19 mouse cellular contexts compared by ENCODE assay signal in the genomic region with DNA sequence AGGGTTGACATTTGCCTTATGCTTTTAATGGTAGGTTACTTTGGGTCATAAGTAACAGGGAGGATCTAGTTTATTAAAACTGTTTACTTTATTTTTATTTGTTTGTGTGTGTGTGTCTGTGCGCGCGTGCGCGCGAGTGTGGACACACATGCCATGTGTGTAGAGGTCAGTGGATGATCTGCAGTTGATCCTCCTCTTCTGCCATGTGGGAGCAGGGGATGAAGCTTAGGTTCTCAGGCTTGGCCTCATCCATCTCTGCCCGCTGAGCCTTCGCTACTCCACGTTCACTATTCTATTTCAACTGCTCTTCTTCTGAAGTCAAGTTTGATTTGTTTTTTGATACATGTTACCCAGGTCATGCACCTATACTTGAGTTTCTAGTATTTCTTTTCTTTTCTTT.
DNase-seq lines count a peak whose midpoint lies in the region; ATAC-seq lines count a peak whose summit lies in the region.
"Had no signal": no experiment of that assay in that cellular context is flagged by ENCODE, and none has a peak within 500 bp of the region (broad histone marks: within the 10 kb centered on the region; RNA-seq: fewer than 3 reads in every experiment).

No protein-coding gene starts in this region.

- peaks cover 12% of the 10 kb centered on the region; the same call in 1 of the 2 replicates for H3K4me1 ChIP-seq in kidney, embryonic 16.5 days (ENCODE audit: insufficient read depth, low read length)

- 75% methylated on average over 9 of the region's 9 CpGs for WGBS in kidney, embryonic 16.5 days

- DNase-seq in heart, adult 11 months: peak; percentile 77
- no peak for DNase-seq in heart, postnatal 36 days
- DNase-seq in kidney, adult 9 months: no peak
- DNase-seq: adrenal gland, adult 2 months; adrenal gland, postnatal 10 days; adrenal gland, postnatal 25 days; cerebellum, adult 11 months; cerebellum, adult 18-20 months; cerebellum, adult 8-10 months; cerebellum, adult 9-11 months; cerebellum, postnatal 14 days; cerebellum, postnatal 36 days; embryo, embryonic 11 days had no signal

- 0 out of 2 replicates have a peak, but pooled peaks have one; percentile 53 for ATAC-seq in kidney, embryonic 16.5 days (ENCODE audit: low FRiP score, low TSS enrichment)
- ATAC-seq: forebrain, embryonic 14.5 days; forebrain, embryonic 16.5 days had no signal

- H3K27me3 ChIP-seq in kidney, embryonic 16.5 days (ENCODE audit: insufficient read depth, low read length): no peaks in the 10 kb centered on the region
- H3K27me3 ChIP-seq: embryonic facial prominence, embryonic 13.5 days; embryonic facial prominence, embryonic 15.5 days had no signal

- no peaks in the 10 kb centered on the region for H3K9me3 ChIP-seq in kidney, embryonic 16.5 days (ENCODE audit: low read length)
- H3K9me3 ChIP-seq: embryonic facial prominence, embryonic 13.5 days; embryonic facial prominence, embryonic 15.5 days had no signal

- H3K27ac ChIP-seq in kidney, embryonic 16.5 days (ENCODE audit: low read length): no peak overlapping the region
- H3K27ac ChIP-seq: embryonic facial prominence, embryonic 13.5 days; embryonic facial prominence, embryonic 15.5 days had no signal

- intact Hi-C loops in heart, postnatal 36 days (cut with DNase I): no loop called here

- H3K4me3 ChIP-seq in kidney, embryonic 16.5 days (ENCODE audit: low read length): no peak overlapping the region
- H3K4me3 ChIP-seq: embryonic facial prominence, embryonic 13.5 days; embryonic facial prominence, embryonic 15.5 days; erythroblast, embryonic 14.5 days had no signal

- H3K4me2 ChIP-seq in kidney, embryonic 16.5 days (replicated peaks; ENCODE audit: low read depth, low read length): no peak overlapping the region
- H3K4me2 ChIP-seq: embryonic facial prominence, embryonic 13.5 days; embryonic facial prominence, embryonic 15.5 days had no signal

- no peak overlapping the region for H3K9ac ChIP-seq in kidney, embryonic 16.5 days (replicated peaks; ENCODE audit: low read length)
- H3K9ac ChIP-seq: embryonic facial prominence, embryonic 13.5 days; embryonic facial prominence, embryonic 15.5 days had no signal

- H3K36me3 ChIP-seq in kidney, embryonic 16.5 days (ENCODE audit: insufficient read depth, low read length): peaks cover 6% of the 10 kb centered on the region; the same call in 1 of the 2 replicates
- H3K36me3 ChIP-seq: embryonic facial prominence, embryonic 15.5 days had no signal
